Mouse (Mus musculus): Measurements from ENCODE around the gene Ikzf2. TPM values are rescaled to one million over a fixed set of nuclear protein-coding genes. Genes with fewer than 3 reads are reported as not detected.

Ikzf2 gene
- polyA plus RNA-seq, 1 experiment from 2014 or later = 5.0 TPM

GRCm38 (mm10) chr1:69653419-69653818 is 33.6 kb downstream of the Ikzf2 start:
- Histone ChIP-seq H3K4me2 (ENCODE audit: low read length) (no peak overlapping the region), H3K4me3 (replicated peaks; ENCODE audit: low read length) (no peak overlapping the region), H3K4me1 (replicated peaks; ENCODE audit: control insufficient read depth, insufficient read depth, low read length) (no peaks in the 10 kb centered on the region), H3K27me3 (replicated peaks; ENCODE audit: control insufficient read depth, insufficient read depth, low read length) (no peaks in the 10 kb centered on the region), H3K36me3 (ENCODE audit: control insufficient read depth, insufficient read depth) (no peaks in the 10 kb centered on the region), H3K9ac (replicated peaks; ENCODE audit: low read depth, low read length) (no peak overlapping the region), H3K9me3 (ENCODE audit: control insufficient read depth, low read length) (no peaks in the 10 kb centered on the region), H3K27ac (ENCODE audit: low read length) (no peak overlapping the region)
- 88% methylated on average over 2 of the region's 2 CpGs for WGBS
- no peak for ATAC-seq

GRCm38 (mm10) chr1:69643138-69643537 is 43.9 kb downstream of the Ikzf2 start:
- H3K27me3 ChIP-seq (replicated peaks; ENCODE audit: control insufficient read depth, insufficient read depth, low read length) = no peaks in the 10 kb centered on the region
- H3K36me3 ChIP-seq (ENCODE audit: control insufficient read depth, insufficient read depth) = no peaks in the 10 kb centered on the region
- no peak overlapping the region for H3K27ac ChIP-seq (ENCODE audit: low read length)
- ATAC-seq = no peak
- H3K4me3 ChIP-seq (replicated peaks; ENCODE audit: low read length) = no peak overlapping the region
- H3K9ac ChIP-seq (replicated peaks; ENCODE audit: low read depth, low read length) = no peak overlapping the region
- H3K4me1 ChIP-seq (replicated peaks; ENCODE audit: control insufficient read depth, insufficient read depth, low read length) = no peaks in the 10 kb centered on the region
- no peaks in the 10 kb centered on the region for H3K9me3 ChIP-seq (ENCODE audit: control insufficient read depth, low read length)
- 79% methylated on average over 4 of the region's 4 CpGs for WGBS
- no peak overlapping the region for H3K4me2 ChIP-seq (ENCODE audit: low read length)

- Histone ChIP-seq H3K27me3 (replicated peaks; ENCODE audit: control insufficient read depth, insufficient read depth, low read length) (no peaks in the 10 kb centered on the region), H3K4me1 (replicated peaks; ENCODE audit: control insufficient read depth, insufficient read depth, low read length) (no peaks in the 10 kb centered on the region), H3K4me3 (replicated peaks; ENCODE audit: low read length) (no peak overlapping the region), H3K4me2 (ENCODE audit: low read length) (no peak overlapping the region), H3K36me3 (ENCODE audit: control insufficient read depth, insufficient read depth) (no peaks in the 10 kb centered on the region), H3K9me3 (ENCODE audit: control insufficient read depth, low read length) (no peaks in the 10 kb centered on the region), H3K9ac (replicated peaks; ENCODE audit: low read depth, low read length) (no peak overlapping the region), H3K27ac (ENCODE audit: low read length) (no peak overlapping the region)
- WGBS = 74% methylated on average over 6 of the region's 6 CpGs
- ATAC-seq = no peak
Observed at GRCm38 (mm10) chr1:69641986-69642385, 45.1 kb downstream of the Ikzf2 start.

- Histone ChIP-seq H3K9ac (replicated peaks; ENCODE audit: low read depth, low read length) (no peak overlapping the region), H3K9me3 (ENCODE audit: control insufficient read depth, low read length) (no peaks in the 10 kb centered on the region), H3K27me3 (replicated peaks; ENCODE audit: control insufficient read depth, insufficient read depth, low read length) (no peaks in the 10 kb centered on the region), H3K36me3 (ENCODE audit: control insufficient read depth, insufficient read depth) (no peaks in the 10 kb centered on the region), H3K27ac (ENCODE audit: low read length) (no peak overlapping the region), H3K4me2 (ENCODE audit: low read length) (no peak overlapping the region), H3K4me3 (replicated peaks; ENCODE audit: low read length) (no peak overlapping the region), H3K4me1 (replicated peaks; ENCODE audit: control insufficient read depth, insufficient read depth, low read length) (no peaks in the 10 kb centered on the region)
- no peak for ATAC-seq
- 89% methylated on average over 8 of the region's 8 CpGs for WGBS
Observed at GRCm38 (mm10) chr1:69638321-69638720, 48.7 kb downstream of the Ikzf2 start.

GRCm38 (mm10) chr1:69637907-69638306 is 49.1 kb downstream of the Ikzf2 start:
- no peak for ATAC-seq
- no peaks in the 10 kb centered on the region for H3K36me3 ChIP-seq (ENCODE audit: control insufficient read depth, insufficient read depth)
- WGBS = 78% methylated on average over 3 of the region's 3 CpGs
- H3K9ac ChIP-seq (replicated peaks; ENCODE audit: low read depth, low read length) = no peak overlapping the region
- H3K4me3 ChIP-seq (replicated peaks; ENCODE audit: low read length) = no peak overlapping the region
- H3K4me2 ChIP-seq (ENCODE audit: low read length) = no peak overlapping the region
- H3K4me1 ChIP-seq (replicated peaks; ENCODE audit: control insufficient read depth, insufficient read depth, low read length) = no peaks in the 10 kb centered on the region
- no peaks in the 10 kb centered on the region for H3K27me3 ChIP-seq (replicated peaks; ENCODE audit: control insufficient read depth, insufficient read depth, low read length)
- no peaks in the 10 kb centered on the region for H3K9me3 ChIP-seq (ENCODE audit: control insufficient read depth, low read length)
- no peak overlapping the region for H3K27ac ChIP-seq (ENCODE audit: low read length)

GRCm38 (mm10) chr1:69634259-69634658 is 52.8 kb downstream of the Ikzf2 start:
- H3K36me3 ChIP-seq (ENCODE audit: control insufficient read depth, insufficient read depth) = no peaks in the 10 kb centered on the region
- no peak overlapping the region for H3K4me2 ChIP-seq (ENCODE audit: low read length)
- 93% methylated on average over 2 of the region's 2 CpGs for WGBS
- no peak for ATAC-seq
- H3K27me3 ChIP-seq (replicated peaks; ENCODE audit: control insufficient read depth, insufficient read depth, low read length) = no peaks in the 10 kb centered on the region
- no peaks in the 10 kb centered on the region for H3K9me3 ChIP-seq (ENCODE audit: control insufficient read depth, low read length)
- H3K4me3 ChIP-seq (replicated peaks; ENCODE audit: low read length) = no peak overlapping the region
- H3K4me1 ChIP-seq (replicated peaks; ENCODE audit: control insufficient read depth, insufficient read depth, low read length) = no peaks in the 10 kb centered on the region
- H3K9ac ChIP-seq (replicated peaks; ENCODE audit: low read depth, low read length) = no peak overlapping the region
- no peak overlapping the region for H3K27ac ChIP-seq (ENCODE audit: low read length)

GRCm38 (mm10) chr1:69630508-69630907 is 56.5 kb downstream of the Ikzf2 start:
- Histone ChIP-seq H3K9me3 (ENCODE audit: control insufficient read depth, low read length) (no peaks in the 10 kb centered on the region), H3K27ac (ENCODE audit: low read length) (no peak overlapping the region), H3K27me3 (replicated peaks; ENCODE audit: control insufficient read depth, insufficient read depth, low read length) (no peaks in the 10 kb centered on the region), H3K36me3 (ENCODE audit: control insufficient read depth, insufficient read depth) (no peaks in the 10 kb centered on the region), H3K9ac (replicated peaks; ENCODE audit: low read depth, low read length) (no peak overlapping the region), H3K4me3 (replicated peaks; ENCODE audit: low read length) (no peak overlapping the region), H3K4me1 (replicated peaks; ENCODE audit: control insufficient read depth, insufficient read depth, low read length) (no peaks in the 10 kb centered on the region), H3K4me2 (ENCODE audit: low read length) (no peak overlapping the region)
- 76% methylated on average over 6 of the region's 6 CpGs for WGBS
- no peak for ATAC-seq

- Histone ChIP-seq H3K9me3 (ENCODE audit: control insufficient read depth, low read length) (no peaks in the 10 kb centered on the region), H3K27me3 (replicated peaks; ENCODE audit: control insufficient read depth, insufficient read depth, low read length) (no peaks in the 10 kb centered on the region)
- 68% methylated on average over 8 of the region's 8 CpGs for WGBS
Observed at GRCm38 (mm10) chr1:69629513-69629912, 57.5 kb downstream of the Ikzf2 start.

GRCm38 (mm10) chr1:69612076-69612475 is 75.0 kb downstream of the Ikzf2 start:
- no peak for ATAC-seq
- H3K4me1 ChIP-seq (replicated peaks; ENCODE audit: control insufficient read depth, insufficient read depth, low read length) = no peaks in the 10 kb centered on the region
- H3K27ac ChIP-seq (ENCODE audit: low read length) = no peak overlapping the region
- no peak overlapping the region for H3K4me2 ChIP-seq (ENCODE audit: low read length)
- H3K36me3 ChIP-seq (ENCODE audit: control insufficient read depth, insufficient read depth) = no peaks in the 10 kb centered on the region
- H3K4me3 ChIP-seq (replicated peaks; ENCODE audit: low read length) = no peak overlapping the region
- 91% methylated on average over 5 of the region's 5 CpGs for WGBS
- H3K27me3 ChIP-seq (replicated peaks; ENCODE audit: control insufficient read depth, insufficient read depth, low read length) = no peaks in the 10 kb centered on the region
- H3K9ac ChIP-seq (replicated peaks; ENCODE audit: low read depth, low read length) = no peak overlapping the region
- no peaks in the 10 kb centered on the region for H3K9me3 ChIP-seq (ENCODE audit: control insufficient read depth, low read length)

More at GRCm38 (mm10) chr1:69629513-69629912, 57.5 kb downstream of the Ikzf2 start:
- no peak for ATAC-seq
- Histone ChIP-seq H3K4me2 (ENCODE audit: low read length) (no peak overlapping the region), H3K27ac (ENCODE audit: low read length) (no peak overlapping the region), H3K9ac (replicated peaks; ENCODE audit: low read depth, low read length) (no peak overlapping the region), H3K4me3 (replicated peaks; ENCODE audit: low read length) (no peak overlapping the region), H3K36me3 (ENCODE audit: control insufficient read depth, insufficient read depth) (no peaks in the 10 kb centered on the region), H3K4me1 (replicated peaks; ENCODE audit: control insufficient read depth, insufficient read depth, low read length) (no peaks in the 10 kb centered on the region)

GRCm38 (mm10) chr1:69611204-69611725 is 75.8 kb downstream of the Ikzf2 start:
- Histone ChIP-seq H3K4me2 (ENCODE audit: low read length) (no peak overlapping the region), H3K27ac (ENCODE audit: low read length) (no peak overlapping the region), H3K36me3 (ENCODE audit: control insufficient read depth, insufficient read depth) (no peaks in the 10 kb centered on the region), H3K9ac (replicated peaks; ENCODE audit: low read depth, low read length) (no peak overlapping the region), H3K4me1 (replicated peaks; ENCODE audit: control insufficient read depth, insufficient read depth, low read length) (no peaks in the 10 kb centered on the region), H3K4me3 (replicated peaks; ENCODE audit: low read length) (no peak overlapping the region), H3K9me3 (ENCODE audit: control insufficient read depth, low read length) (no peaks in the 10 kb centered on the region), H3K27me3 (replicated peaks; ENCODE audit: control insufficient read depth, insufficient read depth, low read length) (no peaks in the 10 kb centered on the region)
- 82% methylated on average over 4 of the region's 4 CpGs for WGBS
- ATAC-seq = no peak

All from forebrain, embryonic 16.5 days (tissue).